Comparison of ENCODE assay signal across 13 mouse cellular contexts in the genomic region with DNA sequence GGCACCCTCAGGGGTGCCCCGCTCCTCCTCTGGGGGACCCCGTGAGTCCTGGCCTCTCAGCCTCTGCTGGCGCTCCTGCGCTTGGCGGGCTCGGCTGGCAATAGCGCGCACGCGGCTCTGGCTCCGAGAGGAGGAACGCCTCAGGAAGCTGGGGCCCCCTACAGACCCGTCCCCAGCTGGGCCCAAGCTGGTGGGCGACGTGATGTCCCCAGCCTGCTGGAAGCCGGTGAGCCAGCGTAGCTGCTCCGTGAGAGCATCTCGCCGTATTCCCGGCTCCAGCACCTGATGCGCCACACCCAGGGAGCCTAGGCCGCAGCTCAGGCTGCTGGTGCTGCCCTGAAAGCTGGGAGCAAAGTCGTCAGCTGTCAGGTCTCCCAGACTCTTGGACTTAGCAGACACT. TPM values are rescaled to one million over a fixed set of nuclear protein-coding genes. Genes with fewer than 3 reads are reported as not detected.
DNase-seq lines count a peak whose midpoint lies in the region; ATAC-seq and TF ChIP-seq lines count a peak whose summit lies in the region.
"Had no signal": no experiment of that assay in that cellular context is flagged by ENCODE, and none has a peak within 500 bp of the region (broad histone marks: within the 10 kb centered on the region; RNA-seq: fewer than 3 reads in every experiment).

No protein-coding gene starts in this region.

- no peaks in the 10 kb centered on the region for H3K9me3 ChIP-seq in heart, embryonic 15.5 days (replicated peaks)
- no peaks in the 10 kb centered on the region for H3K9me3 ChIP-seq in ES-E14 (ENCODE audit: control insufficient read depth, insufficient read depth, low read depth, low read length)
- no peaks in the 10 kb centered on the region for H3K9me3 ChIP-seq in embryonic facial prominence, embryonic 14.5 days (ENCODE audit: control insufficient read depth, low read length)
- H3K9me3 ChIP-seq in midbrain, embryonic 13.5 days = no peaks in the 10 kb centered on the region
- H3K9me3 ChIP-seq: stomach, embryonic 15.5 days had no signal

- no peak overlapping the region for H3K27ac ChIP-seq in heart, embryonic 15.5 days
- H3K27ac ChIP-seq in ES-E14 (ENCODE audit: insufficient read depth, low read depth, low read length, poor library complexity, severe bottlenecking) = no peak overlapping the region
- H3K27ac ChIP-seq in embryonic facial prominence, embryonic 14.5 days (replicated peaks; ENCODE audit: low read depth, low read length) = no peak overlapping the region
- H3K27ac ChIP-seq in midbrain, embryonic 13.5 days = no peak overlapping the region
- H3K27ac ChIP-seq: liver, embryonic 14.5 days had no signal

- H3K4me3 ChIP-seq in heart, embryonic 15.5 days = no peak overlapping the region
- peak overlapping the region; percentile 44 to 56; a peak in 3 of 4 replicates for H3K4me3 ChIP-seq in ES-E14 (ENCODE audit: insufficient read depth in 1 of 2, low read depth in 1 of 2, low read length in 2 of 2, poor library complexity in 1 of 2, severe bottlenecking in 1 of 2)
- no peak overlapping the region for H3K4me3 ChIP-seq in embryonic facial prominence, embryonic 14.5 days (ENCODE audit: low read depth, low read length)
- no peak overlapping the region for H3K4me3 ChIP-seq in midbrain, embryonic 13.5 days (replicated peaks)
- H3K4me3 ChIP-seq: stomach, embryonic 15.5 days had no signal

- no peak overlapping the region for H3K9ac ChIP-seq in heart, embryonic 15.5 days
- 0 out of 2 replicates have a peak overlapping the region, but pooled peaks have one; percentile 40 for H3K9ac ChIP-seq in ES-E14 (ENCODE audit: insufficient read depth, low read depth, low read length, poor library complexity, severe bottlenecking)
- H3K9ac ChIP-seq in embryonic facial prominence, embryonic 14.5 days (ENCODE audit: low read depth, low read length) = peak overlapping the region; percentile 14; the same call in 1 of the 2 replicates
- peak overlapping the region; percentile 29; the same call in 1 of the 2 replicates for H3K9ac ChIP-seq in midbrain, embryonic 13.5 days (replicated peaks)
- H3K9ac ChIP-seq: liver, embryonic 14.5 days; stomach, embryonic 15.5 days had no signal

- no peak for DNase-seq in heart, postnatal 4 days
- no peak for DNase-seq in ES-E14 (ENCODE audit: low read depth, low spot score)
- DNase-seq in embryonic facial prominence, embryonic 14.5 days (ENCODE audit: low spot score) = no peak
- no peak for DNase-seq in spleen, adult 18-20 months
- no peak for DNase-seq in layer of hippocampus, adult 8-10 months (ENCODE audit: low spot score in 2 of 2)
- DNase-seq: adrenal gland, postnatal 10 days; cerebellum, adult 11 months; kidney, adult 11 months had no signal

- peaks cover 27% of the 10 kb centered on the region for H3K36me3 ChIP-seq in heart, embryonic 15.5 days
- H3K36me3 ChIP-seq in ES-E14 (ENCODE audit: control insufficient read depth, insufficient read depth, low read length, poor library complexity, severe bottlenecking) = peaks cover 25% of the 10 kb centered on the region
- H3K36me3 ChIP-seq in embryonic facial prominence, embryonic 14.5 days (ENCODE audit: control insufficient read depth, insufficient read depth, low read length) = peaks cover 27% of the 10 kb centered on the region
- peaks cover 25% of the 10 kb centered on the region for H3K36me3 ChIP-seq in midbrain, embryonic 13.5 days

- 22% methylated on average over 24 of the region's 24 CpGs for WGBS in heart, embryonic 15.5 days
- 28% methylated on average over 22 of the region's 24 CpGs for WGBS in embryonic facial prominence, embryonic 14.5 days
- 16% methylated on average over 24 of the region's 24 CpGs for WGBS in midbrain, embryonic 13.5 days

- in situ Hi-C loops in ES-E14 (cut with MboI; ENCODE audit: low sequenced_read_pairs in 2 of 2, unreplicated experiment in 2 of 2) = no loop called here

- ATAC-seq in heart, embryonic 15.5 days (replicated peaks; ENCODE audit: insufficient number of reproducible peaks, insufficient read depth, low FRiP score, low read depth) = 0 out of 2 replicates have a peak, but pooled peaks have one; percentile 4
- no peak for ATAC-seq in embryonic facial prominence, embryonic 14.5 days (ENCODE audit: low read depth)
- no peak for ATAC-seq in midbrain, embryonic 13.5 days

- H3K4me1 ChIP-seq in heart, embryonic 15.5 days (replicated peaks) = peaks cover 13% of the 10 kb centered on the region
- peaks cover 0 to 17% of the 10 kb centered on the region in 2 experiments; a peak in 2 of 4 replicates for H3K4me1 ChIP-seq in ES-E14 (ENCODE audit: control insufficient read depth in 2 of 2, insufficient read depth in 2 of 2, low read length in 2 of 2, poor library complexity in 1 of 2)
- no peaks in the 10 kb centered on the region for H3K4me1 ChIP-seq in embryonic facial prominence, embryonic 14.5 days (ENCODE audit: control insufficient read depth, insufficient read depth, low read length)
- H3K4me1 ChIP-seq in midbrain, embryonic 13.5 days (replicated peaks) = peaks cover 26% of the 10 kb centered on the region

- H3K4me2 ChIP-seq in heart, embryonic 15.5 days = no peak overlapping the region
- no peak overlapping the region for H3K4me2 ChIP-seq in embryonic facial prominence, embryonic 14.5 days (ENCODE audit: low read depth, low read length)
- H3K4me2 ChIP-seq in midbrain, embryonic 13.5 days (replicated peaks) = no peak overlapping the region
- H3K4me2 ChIP-seq: stomach, embryonic 15.5 days had no signal

- H3K27me3 ChIP-seq in heart, embryonic 15.5 days = peaks cover 25% of the 10 kb centered on the region
- H3K27me3 ChIP-seq in embryonic facial prominence, embryonic 14.5 days (replicated peaks; ENCODE audit: control insufficient read depth, insufficient read depth, low read length) = 0 out of 2 replicates have a peak, but pooled peaks cover 5% of the 10 kb centered on the region
- peaks cover 25% of the 10 kb centered on the region for H3K27me3 ChIP-seq in midbrain, embryonic 13.5 days
- H3K27me3 ChIP-seq: stomach, embryonic 15.5 days had no signal

TF ChIP-seq in ES-E14, 5 proteins besides CTCF, POLR2A, EP300 and RAD21:
- no peak for TF ChIP-seq ZNF384 (IDR thresholded peaks at IDR 0.05; ENCODE audit: low read depth, low read length)
- no peak for TF ChIP-seq MAFK (IDR thresholded peaks at IDR 0.05; ENCODE audit: insufficient read depth, low read depth, low read length)
- no peak for TF ChIP-seq CHD2 (IDR thresholded peaks at IDR 0.05; ENCODE audit: low read depth, low read length)
- TF ChIP-seq HCFC1 (IDR thresholded peaks at IDR 0.05; ENCODE audit: borderline replicate concordance, insufficient read depth, low read length) = no peak
- TF ChIP-seq ZC3H11A (IDR thresholded peaks at IDR 0.05; ENCODE audit: borderline replicate concordance, low read depth, low read length) = no peak

RNA-seq across cellular contexts. Expression of a gene that starts 19.8 kb away (rescaled TPM):
- polyA plus RNA-seq in heart, embryonic 15.5 days (2015; fragmentation: Nextera tagmentation; extraction: Ambion mirVana) = 36.6 and 44.5 TPM in 2 replicates
- 10 to 100 TPM; 34.9 to 37.5 TPM for total RNA-seq in heart, postnatal 4 days (2021)
- total RNA-seq in ES-E14 (2012; rRNA removed) = 29.3 and 50.1 TPM in 2 replicates
- 34.5 and 38.8 TPM in 2 replicates for polyA plus RNA-seq in embryonic facial prominence, embryonic 14.5 days (2014; fragmentation: Nextera tagmentation; extraction: Ambion mirVana)
- 42.0 and 43.3 TPM in 2 replicates for polyA plus RNA-seq in midbrain, embryonic 13.5 days (2015; fragmentation: Nextera tagmentation; extraction: Ambion mirVana)
- total RNA-seq in layer of hippocampus, adult 8-10 months (2022) = 10 to 100 TPM; 34.4 to 46.8 (median 42.3) TPM

RNA-seq across cellular contexts. Expression of a gene that starts 23.0 kb away (rescaled TPM):
- 0.49 and 0.77 TPM in 2 replicates for polyA plus RNA-seq in heart, embryonic 15.5 days (2015; fragmentation: Nextera tagmentation; extraction: Ambion mirVana)
- not detected for total RNA-seq in heart, postnatal 4 days (2021)
- total RNA-seq in ES-E14 (2012; rRNA removed) = 0.18 and 1.3 TPM in 2 replicates
- polyA plus RNA-seq in embryonic facial prominence, embryonic 14.5 days (2014; fragmentation: Nextera tagmentation; extraction: Ambion mirVana) = 2.1 and 2.8 TPM in 2 replicates
- 291 and 346 TPM in 2 replicates for polyA plus RNA-seq in midbrain, embryonic 13.5 days (2015; fragmentation: Nextera tagmentation; extraction: Ambion mirVana)
- 10 to 100 TPM; 15.1 to 33.7 (median 22.6) TPM for total RNA-seq in layer of hippocampus, adult 8-10 months (2022)
- total RNA-seq: granulocyte monocyte progenitor cell, adult 5-6 weeks had no signal

RNA-seq across cellular contexts. Expression of a gene that starts 55.4 kb away (rescaled TPM):
- 0.57 and 1.2 TPM in 2 replicates for polyA plus RNA-seq in heart, embryonic 15.5 days (2015; fragmentation: Nextera tagmentation; extraction: Ambion mirVana)
- total RNA-seq in heart, postnatal 4 days (2021) = 1 to 10 TPM; 2.7 to 3.7 TPM
- total RNA-seq in ES-E14 (2012; rRNA removed) = 0.53 and 0.85 TPM in 2 replicates
- polyA plus RNA-seq in embryonic facial prominence, embryonic 14.5 days (2014; fragmentation: Nextera tagmentation; extraction: Ambion mirVana) = 0.98 and 1.3 TPM in 2 replicates
- 0.40 TPM in 2 replicates for polyA plus RNA-seq in midbrain, embryonic 13.5 days (2015; fragmentation: Nextera tagmentation; extraction: Ambion mirVana)
- total RNA-seq in layer of hippocampus, adult 8-10 months (2022) = 1 to 10 TPM; 1.6 to 5.2 (median 3.8) TPM

Comparison
In these comparisons a context has a peak if more than half of its experiments do, and no peak if none do; other contexts are left out.
1. H3K4me3 ChIP-seq: peak in ES-E14 (2 of 2); none in heart, embryonic 15.5 days (single experiment), embryonic facial prominence, embryonic 14.5 days (single experiment) and midbrain, embryonic 13.5 days (single experiment).